Mouse (Mus musculus): ENCODE measurements around the gene Ptprn2. TPM values are rescaled to one million over a fixed set of nuclear protein-coding genes. Genes with fewer than 3 reads are reported as not detected.

The Ptprn2 gene
- polyA plus RNA-seq, 1 experiment from 2014 or later, result 1.2 TPM

- no peak for ATAC-seq
- no peak overlapping the region for H3K9ac ChIP-seq (ENCODE audit: low read depth, low read length)
- no peak overlapping the region for H3K4me3 ChIP-seq (ENCODE audit: low read depth, low read length)
- no peaks in the 10 kb centered on the region for H3K4me1 ChIP-seq (replicated peaks; ENCODE audit: control insufficient read depth, insufficient read depth, low read length)
- H3K4me2 ChIP-seq (replicated peaks; ENCODE audit: low read depth), result no peak overlapping the region
- no peak overlapping the region for H3K27ac ChIP-seq (ENCODE audit: low read depth, low read length)
- WGBS, result 72% methylated on average over 4 of the region's 4 CpGs
- no peaks in the 10 kb centered on the region for H3K27me3 ChIP-seq (replicated peaks; ENCODE audit: control insufficient read depth, insufficient read depth, low read length)
- TF ChIP-seq CTCF (IDR thresholded peaks at IDR 0.05; ENCODE audit: low read depth), result no peak
- H3K36me3 ChIP-seq (ENCODE audit: control insufficient read depth, insufficient read depth), result no peaks in the 10 kb centered on the region
- no peaks in the 10 kb centered on the region for H3K9me3 ChIP-seq (ENCODE audit: control insufficient read depth)
These were observed 292.9 kb downstream of the Ptprn2 start for GRCm38 (mm10) chr12:116778095-116779090.

- H3K36me3 ChIP-seq (ENCODE audit: control insufficient read depth, insufficient read depth), result no peaks in the 10 kb centered on the region
- no peaks in the 10 kb centered on the region for H3K27me3 ChIP-seq (replicated peaks; ENCODE audit: control insufficient read depth, insufficient read depth, low read length)
- WGBS, result 86% methylated on average over 1 of the region's 1 CpGs
- H3K4me3 ChIP-seq (ENCODE audit: low read depth, low read length), result no peak overlapping the region
- H3K4me2 ChIP-seq (replicated peaks; ENCODE audit: low read depth), result no peak overlapping the region
- TF ChIP-seq CTCF (IDR thresholded peaks at IDR 0.05; ENCODE audit: low read depth), result no peak
- no peak for ATAC-seq
- no peaks in the 10 kb centered on the region for H3K4me1 ChIP-seq (replicated peaks; ENCODE audit: control insufficient read depth, insufficient read depth, low read length)
- H3K27ac ChIP-seq (ENCODE audit: low read depth, low read length), result no peak overlapping the region
- no peaks in the 10 kb centered on the region for H3K9me3 ChIP-seq (ENCODE audit: control insufficient read depth)
- no peak overlapping the region for H3K9ac ChIP-seq (ENCODE audit: low read depth, low read length)
These were observed 294.9 kb downstream of the Ptprn2 start for GRCm38 (mm10) chr12:116780419-116780818.

GRCm38 (mm10) chr12:116785731-116786130, 300.2 kb downstream of the Ptprn2 start:
- ATAC-seq, result no peak
- H3K27ac ChIP-seq (ENCODE audit: low read depth, low read length), result no peak overlapping the region
- no peak overlapping the region for H3K4me3 ChIP-seq (ENCODE audit: low read depth, low read length)
- no peak for TF ChIP-seq CTCF (IDR thresholded peaks at IDR 0.05; ENCODE audit: low read depth)
- H3K36me3 ChIP-seq (ENCODE audit: control insufficient read depth, insufficient read depth), result no peaks in the 10 kb centered on the region
- whole genome bisulfite sequencing, result 88% methylated on average over 3 of the region's 3 CpGs
- no peaks in the 10 kb centered on the region for H3K4me1 ChIP-seq (replicated peaks; ENCODE audit: control insufficient read depth, insufficient read depth, low read length)
- H3K27me3 ChIP-seq (replicated peaks; ENCODE audit: control insufficient read depth, insufficient read depth, low read length), result no peaks in the 10 kb centered on the region
- H3K4me2 ChIP-seq (replicated peaks; ENCODE audit: low read depth), result no peak overlapping the region
- no peaks in the 10 kb centered on the region for H3K9me3 ChIP-seq (ENCODE audit: control insufficient read depth)
- no peak overlapping the region for H3K9ac ChIP-seq (ENCODE audit: low read depth, low read length)

GRCm38 (mm10) chr12:116788346-116788745, 302.8 kb downstream of the Ptprn2 start:
- Histone ChIP-seq H3K4me2 (replicated peaks; ENCODE audit: low read depth) (no peak overlapping the region), H3K27me3 (replicated peaks; ENCODE audit: control insufficient read depth, insufficient read depth, low read length) (no peaks in the 10 kb centered on the region), H3K4me1 (replicated peaks; ENCODE audit: control insufficient read depth, insufficient read depth, low read length) (no peaks in the 10 kb centered on the region), H3K36me3 (ENCODE audit: control insufficient read depth, insufficient read depth) (no peaks in the 10 kb centered on the region), H3K9ac (ENCODE audit: low read depth, low read length) (no peak overlapping the region), H3K9me3 (ENCODE audit: control insufficient read depth) (no peaks in the 10 kb centered on the region), H3K4me3 (ENCODE audit: low read depth, low read length) (no peak overlapping the region), H3K27ac (ENCODE audit: low read depth, low read length) (no peak overlapping the region)
- WGBS, result 79% methylated on average over 3 of the region's 3 CpGs
- TF ChIP-seq CTCF (IDR thresholded peaks at IDR 0.05; ENCODE audit: low read depth), result no peak
- no peak for ATAC-seq

GRCm38 (mm10) chr12:116803331-116803730, 317.8 kb downstream of the Ptprn2 start:
- 86% methylated on average over 5 of the region's 5 CpGs for WGBS
- H3K9me3 ChIP-seq (ENCODE audit: control insufficient read depth), result no peaks in the 10 kb centered on the region

GRCm38 (mm10) chr12:116804712-116805111, 319.2 kb downstream of the Ptprn2 start:
- Histone ChIP-seq H3K27me3 (replicated peaks; ENCODE audit: control insufficient read depth, insufficient read depth, low read length) (no peaks in the 10 kb centered on the region), H3K4me1 (replicated peaks; ENCODE audit: control insufficient read depth, insufficient read depth, low read length) (no peaks in the 10 kb centered on the region), H3K36me3 (ENCODE audit: control insufficient read depth, insufficient read depth) (no peaks in the 10 kb centered on the region), H3K27ac (ENCODE audit: low read depth, low read length) (no peak overlapping the region), H3K9ac (ENCODE audit: low read depth, low read length) (no peak overlapping the region), H3K9me3 (ENCODE audit: control insufficient read depth) (no peaks in the 10 kb centered on the region), H3K4me3 (ENCODE audit: low read depth, low read length) (no peak overlapping the region), H3K4me2 (replicated peaks; ENCODE audit: low read depth) (no peak overlapping the region)
- TF ChIP-seq CTCF (IDR thresholded peaks at IDR 0.05; ENCODE audit: low read depth), result no peak
- WGBS, result 49% methylated on average over 2 of the region's 2 CpGs
- ATAC-seq, result no peak

More at GRCm38 (mm10) chr12:116803331-116803730, 317.8 kb downstream of the Ptprn2 start:
- Histone ChIP-seq H3K4me2 (replicated peaks; ENCODE audit: low read depth) (no peak overlapping the region), H3K4me1 (replicated peaks; ENCODE audit: control insufficient read depth, insufficient read depth, low read length) (no peaks in the 10 kb centered on the region), H3K27ac (ENCODE audit: low read depth, low read length) (no peak overlapping the region), H3K9ac (ENCODE audit: low read depth, low read length) (no peak overlapping the region), H3K36me3 (ENCODE audit: control insufficient read depth, insufficient read depth) (no peaks in the 10 kb centered on the region), H3K27me3 (replicated peaks; ENCODE audit: control insufficient read depth, insufficient read depth, low read length) (no peaks in the 10 kb centered on the region), H3K4me3 (ENCODE audit: low read depth, low read length) (no peak overlapping the region)
- no peak for ATAC-seq
- no peak for TF ChIP-seq CTCF (IDR thresholded peaks at IDR 0.05; ENCODE audit: low read depth)
